Mouse (Mus musculus) c-Kit-positive CD71-positive TER-119-positive erythroid progenitor cells, embryonic 14.5 days (primary cell): ENCODE data around the gene Gm49510.
A peak's percentile ranks its signal among the peaks of the same experiment; 100 is the strongest.

Experiments used
- DNase-seq: peaks from one replicate; pipeline ENCODE4 v3.0.0-alpha.2; 2013; ENCODE audit warnings: low spot score

Gm49510 gene

GRCm38 (mm10) chr15:78947657-78948056 is 48.2 kb downstream of the Gm49510 start, which contains the start of gene Triobp:
Gene Triobp (plus strand): TSS chr15:78947724.
- peak; percentile 73 for DNase-seq

GRCm38 (mm10) chr15:78948152-78948725 is 48.8 kb downstream of the Gm49510 start:
- DNase-seq = no peak

- DNase-seq = no peak
Measured at GRCm38 (mm10) chr15:78948883-78949282, 49.4 kb downstream of the Gm49510 start.

- DNase-seq = no peak
Measured at GRCm38 (mm10) chr15:78955663-78956062, 56.2 kb downstream of the Gm49510 start.

- no peak for DNase-seq
Measured at GRCm38 (mm10) chr15:78956351-78956750, 56.9 kb downstream of the Gm49510 start.

GRCm38 (mm10) chr15:78957021-78957420 is 57.6 kb downstream of the Gm49510 start:
- no peak for DNase-seq

- no peak for DNase-seq
Measured at GRCm38 (mm10) chr15:78959537-78959936, 60.1 kb downstream of the Gm49510 start.

- no peak for DNase-seq
Measured at GRCm38 (mm10) chr15:78960088-78960487, 60.6 kb downstream of the Gm49510 start.

- DNase-seq = peak; percentile 37
Measured at GRCm38 (mm10) chr15:78962885-78963284, 63.4 kb downstream of the Gm49510 start.
